Mouse (Mus musculus) midbrain, embryonic 10.5 days (tissue): ENCODE measurements at regions not wholly inside any gene's neighbourhood (a gene's known extent, or its start where the extent isn't known, plus 50 kb on each side); places are given as distances from the start of the nearest gene placed in this dataset.
"Not testable (repeated sequence)": the region's sequence is repeated elsewhere in the genome, so short reads cannot be mapped to it uniquely, and the experiment has no call there.

ENCODE experiments used
- DNase-seq: peaks from one replicate; pipeline ENCODE4 v3.0.0-alpha.2; 2017; ENCODE audit warnings: low spot score
- H3K27ac ChIP-seq: fragments of 300-500 bp; sonication (generic); replicated peaks from 2 replicates; pipeline ENCODE4 v1.5.1; 2016; ENCODE audit warnings: mild to moderate bottlenecking
- H3K27me3 ChIP-seq: fragments of 300-500 bp; sonication (generic); 2 replicates; pipeline ENCODE4 v1.6.1; 2016; ENCODE audit warnings: low read depth, mild to moderate bottlenecking; ENCODE audit not compliant: poor library complexity, severe bottlenecking
- H3K36me3 ChIP-seq: fragments of 300-500 bp; sonication (generic); 2 replicates; pipeline ENCODE4 v1.6.1; 2016; ENCODE audit warnings: mild to moderate bottlenecking, moderate library complexity
- H3K4me1 ChIP-seq: fragments of 300-500 bp; sonication (generic); 2 replicates; pipeline ENCODE4 v1.6.1; 2016
- H3K4me3 ChIP-seq: fragments of 300-500 bp; sonication (generic); 2 replicates; pipeline ENCODE4 v1.5.1; 2016; ENCODE audit warnings: mild to moderate bottlenecking, moderate library complexity
- H3K9me3 ChIP-seq: fragments of 300-500 bp; sonication (generic); replicated peaks from 2 replicates; pipeline ENCODE4 v1.6.1; 2016; ENCODE audit warnings: mild to moderate bottlenecking
- WGBS: fragments of 180-500 bp; shearing (Covaris S2); methylation state at CpG from one replicate; pipeline ENCODE4 v1.1.7; 2016; 5-methylcytosine and 5-hydroxymethylcytosine counted together

- H3K27me3 ChIP-seq, result no peaks in the 10 kb centered on the region
- H3K4me1 ChIP-seq, result peaks cover 8% of the 10 kb centered on the region
- H3K27ac ChIP-seq, result no peak overlapping the region
- no peak overlapping the region for H3K4me3 ChIP-seq
- 90% methylated on average over 11 of the region's 11 CpGs for WGBS
- no peak for DNase-seq
- H3K9me3 ChIP-seq, result no peaks in the 10 kb centered on the region
- no peaks in the 10 kb centered on the region for H3K36me3 ChIP-seq
Observed at GRCm38 (mm10) chr5:148684216-148684615, 131.6 kb upstream of the Ubl3 start.

- Histone ChIP-seq H3K36me3 (no peaks in the 10 kb centered on the region), H3K4me3 (no peak overlapping the region), H3K4me1 (no peaks in the 10 kb centered on the region), H3K9me3 (no peaks in the 10 kb centered on the region), H3K27me3 (no peaks in the 10 kb centered on the region), H3K27ac (no peak overlapping the region)
- WGBS, result 95% methylated on average over 6 of the region's 6 CpGs
- no peak for DNase-seq
Observed at GRCm38 (mm10) chr5:148682553-148682952, 130.0 kb upstream of the Ubl3 start.

- 89% methylated on average over 5 of the region's 5 CpGs for WGBS
- Histone ChIP-seq H3K4me3 (no peak overlapping the region), H3K27ac (no peak overlapping the region), H3K36me3 (no peaks in the 10 kb centered on the region), H3K27me3 (no peaks in the 10 kb centered on the region), H3K9me3 (no peaks in the 10 kb centered on the region), H3K4me1 (no peaks in the 10 kb centered on the region)
- no peak for DNase-seq
Observed at GRCm38 (mm10) chr5:148680341-148680740, 127.8 kb upstream of the Ubl3 start.

GRCm38 (mm10) chr5:148679586-148679985 is 127.0 kb upstream of the Ubl3 start:
- DNase-seq, result no peak
- Histone ChIP-seq H3K27me3 (no peaks in the 10 kb centered on the region), H3K27ac (no peak overlapping the region), H3K9me3 (no peaks in the 10 kb centered on the region), H3K36me3 (no peaks in the 10 kb centered on the region), H3K4me3 (no peak overlapping the region), H3K4me1 (no peaks in the 10 kb centered on the region)
- WGBS, result 92% methylated on average over 4 of the region's 4 CpGs

GRCm38 (mm10) chr5:148678285-148678937 is 125.8 kb upstream of the Ubl3 start:
- H3K27ac ChIP-seq, H3K27me3 ChIP-seq, H3K4me1 ChIP-seq, H3K36me3 ChIP-seq, H3K4me3 ChIP-seq, H3K9me3 ChIP-seq, DNase-seq: not testable (repeated sequence)
- WGBS, result 97% methylated on average over 12 of the region's 12 CpGs

- no peak overlapping the region for H3K4me3 ChIP-seq
- H3K27me3 ChIP-seq, result no peaks in the 10 kb centered on the region
- peaks cover 9% of the 10 kb centered on the region for H3K9me3 ChIP-seq
- H3K4me1 ChIP-seq, result no peaks in the 10 kb centered on the region
- no peak for DNase-seq
- no peak overlapping the region for H3K27ac ChIP-seq
- 90% methylated on average over 12 of the region's 12 CpGs for WGBS
- no peaks in the 10 kb centered on the region for H3K36me3 ChIP-seq
Observed at GRCm38 (mm10) chr5:148674281-148674680, 121.7 kb upstream of the Ubl3 start.

GRCm38 (mm10) chr5:148662281-148662741 is 109.7 kb upstream of the Ubl3 start:
- Histone ChIP-seq H3K27me3 (no peaks in the 10 kb centered on the region), H3K9me3 (peaks cover 9% of the 10 kb centered on the region), H3K4me1 (no peaks in the 10 kb centered on the region), H3K36me3 (no peaks in the 10 kb centered on the region), H3K27ac (no peak overlapping the region), H3K4me3 (no peak overlapping the region)
- DNase-seq, result no peak
- 84% methylated on average over 15 of the region's 15 CpGs for WGBS

- DNase-seq, result no peak
- no peaks in the 10 kb centered on the region for H3K36me3 ChIP-seq
- no peak overlapping the region for H3K4me3 ChIP-seq
- 88% methylated on average over 4 of the region's 4 CpGs for WGBS
- H3K4me1 ChIP-seq, result no peaks in the 10 kb centered on the region
- H3K27me3 ChIP-seq, result no peaks in the 10 kb centered on the region
- H3K27ac ChIP-seq, result no peak overlapping the region
- peaks cover 9% of the 10 kb centered on the region for H3K9me3 ChIP-seq
Observed at GRCm38 (mm10) chr5:148661120-148661519, 108.5 kb upstream of the Ubl3 start.

GRCm38 (mm10) chr5:148657936-148658640 is 105.5 kb upstream of the Ubl3 start:
- H3K4me3 ChIP-seq, result no peak overlapping the region
- peaks cover 3% of the 10 kb centered on the region for H3K4me1 ChIP-seq
- WGBS, result 77% methylated on average over 4 of the region's 4 CpGs
- H3K36me3 ChIP-seq, result no peaks in the 10 kb centered on the region
- H3K9me3 ChIP-seq, result peaks cover 9% of the 10 kb centered on the region
- no peaks in the 10 kb centered on the region for H3K27me3 ChIP-seq
- no peak for DNase-seq
- no peak overlapping the region for H3K27ac ChIP-seq

GRCm38 (mm10) chr5:148652525-148653243 is 100.1 kb upstream of the Ubl3 start:
- no peaks in the 10 kb centered on the region for H3K27me3 ChIP-seq
- no peak for DNase-seq
- H3K36me3 ChIP-seq, result no peaks in the 10 kb centered on the region
- no peaks in the 10 kb centered on the region for H3K9me3 ChIP-seq
- peaks cover 14% of the 10 kb centered on the region for H3K4me1 ChIP-seq
- WGBS, result 53% methylated on average over 7 of the region's 7 CpGs
- H3K27ac ChIP-seq, result 0 out of 2 replicates have a peak overlapping the region, but pooled peaks have one; percentile 38
- no peak overlapping the region for H3K4me3 ChIP-seq

GRCm38 (mm10) chr5:148651736-148652135 is 99.1 kb upstream of the Ubl3 start:
- DNase-seq, result no peak
- WGBS, result 74% methylated on average over 4 of the region's 4 CpGs
- no peaks in the 10 kb centered on the region for H3K9me3 ChIP-seq
- H3K27ac ChIP-seq, result 0 out of 2 replicates have a peak overlapping the region, but pooled peaks have one; percentile 17
- no peak overlapping the region for H3K4me3 ChIP-seq
- peaks cover 14% of the 10 kb centered on the region for H3K4me1 ChIP-seq
- no peaks in the 10 kb centered on the region for H3K36me3 ChIP-seq
- no peaks in the 10 kb centered on the region for H3K27me3 ChIP-seq

- H3K4me3 ChIP-seq, DNase-seq, H3K36me3 ChIP-seq, H3K9me3 ChIP-seq, H3K27ac ChIP-seq, H3K27me3 ChIP-seq: not testable (repeated sequence)
- WGBS, result 98% methylated on average over 7 of the region's 7 CpGs
- peaks cover 14% of the 10 kb centered on the region for H3K4me1 ChIP-seq
Observed at GRCm38 (mm10) chr5:148649573-148649972, 97.0 kb upstream of the Ubl3 start.

- no peaks in the 10 kb centered on the region for H3K36me3 ChIP-seq
- no peak overlapping the region for H3K4me3 ChIP-seq
- H3K27me3 ChIP-seq, result no peaks in the 10 kb centered on the region
- H3K9me3 ChIP-seq, result peaks cover 3% of the 10 kb centered on the region; the same call in 1 of the 2 replicates
- no peak for DNase-seq
- 0 out of 2 replicates have a peak overlapping the region, but pooled peaks have one; percentile 28 for H3K27ac ChIP-seq
- peaks cover 14% of the 10 kb centered on the region for H3K4me1 ChIP-seq
- WGBS, result 86% methylated on average over 9 of the region's 9 CpGs
Observed at GRCm38 (mm10) chr5:148649123-148649522, 96.5 kb upstream of the Ubl3 start.
